Mouse (Mus musculus) heart, adult 2 months (tissue): ENCODE measurements around the gene Glipr1l2. TPM values are rescaled to one million over a fixed set of nuclear protein-coding genes. Genes with fewer than 3 reads are reported as not detected.
A peak's percentile ranks its signal among the peaks of the same experiment; 100 is the strongest.

Source experiments
- DNase-seq, 2 experiments: peaks; one replicate each; pipeline ENCODE4 v3.0.0; 2021
- H3K27ac ChIP-seq: fragments of 200-600 bp; 2 replicates; pipeline ENCODE4 v1.8.1; 2022
- H3K27me3 ChIP-seq: fragments of 200-500 bp; 2 replicates; pipeline ENCODE4 v1.6.1; 2012; ENCODE audit warnings: mild to moderate bottlenecking, low read length, inconsistent platforms, mixed read lengths; ENCODE audit not compliant: control insufficient read depth, insufficient read depth
- H3K36me3 ChIP-seq: fragments of 200-500 bp; 2 replicates; pipeline ENCODE4 v1.6.1; 2012; ENCODE audit warnings: low read length, inconsistent platforms; ENCODE audit not compliant: control insufficient read depth, insufficient read depth
- H3K4me1 ChIP-seq: fragments of 200-500 bp; 2 replicates; pipeline ENCODE4 v1.6.1; 2011; ENCODE audit warnings: low read length; ENCODE audit not compliant: control insufficient read depth, insufficient read depth
- H3K4me3 ChIP-seq: fragments of 200-600 bp; 2 replicates; pipeline ENCODE4 v1.8.1; 2022
- H3K79me2 ChIP-seq: fragments of 200-500 bp; replicated peaks from 2 replicates; pipeline ENCODE4 v1.6.1; 2012; ENCODE audit warnings: mild to moderate bottlenecking, inconsistent platforms, low read length, moderate library complexity, mixed read lengths; ENCODE audit not compliant: control insufficient read depth, insufficient read depth
- H3K9ac ChIP-seq: fragments of 200-500 bp; 2 replicates; pipeline ENCODE4 v1.6.1; 2012; ENCODE audit warnings: low read depth, mild to moderate bottlenecking, control low read depth, inconsistent platforms, low read length, mixed read lengths
- CTCF ChIP-seq: fragments of 200-600 bp; IDR thresholded peaks from 2 replicates; pipeline ENCODE4 v1.8.1; 2022; ENCODE audit warnings: antibody characterized with exemption, mild to moderate bottlenecking, moderate library complexity
- EP300 ChIP-seq: fragments of 200-500 bp; IDR thresholded peaks from 2 replicates; pipeline ENCODE4 v1.6.1; 2011; ENCODE audit warnings: low read depth, low read length, control low read depth; ENCODE audit not compliant: insufficient read depth
- POLR2A ChIP-seq: fragments of 200-500 bp; IDR thresholded peaks from 2 replicates; pipeline ENCODE4 v1.6.1; 2011; ENCODE audit warnings: mild to moderate bottlenecking, low read depth, low read length, control low read depth; ENCODE audit not compliant: insufficient read depth
- WGBS: fragments of 180-500 bp; shearing (Covaris S2); methylation state at CpG from one replicate; pipeline ENCODE4 v1.1.7; 2018; 5-methylcytosine and 5-hydroxymethylcytosine counted together
- intact Hi-C: fragments of 180-260 bp; cut with DNase I; formaldehyde crosslinking; loops from one replicate; pipeline ENCODE4 v1.15.1; 2025
- polyA plus RNA-seq: library from polyadenylated mRNA; depleted of rRNA; stranded (reverse); fragments of >200 nt; gene quantifications from 2 replicates; pipeline ENCODE4 v1.2.3, GENCODE M21; 2012; rRNA removed
- total RNA-seq, 2 experiments: library from RNA; stranded (reverse); gene quantifications; 2 replicates each; pipeline ENCODE4 v1.2.3; 2021

Glipr1l2 gene
- total and polyA plus RNA-seq, 3 experiments, result not detected

- 16% methylated on average over 9 of the region's 9 CpGs for WGBS
- Histone ChIP-seq H3K27me3 (no peaks in the 10 kb centered on the region), H3K27ac (no peak overlapping the region), H3K36me3 (no peaks in the 10 kb centered on the region), H3K9ac (no peak overlapping the region), H3K4me1 (no peaks in the 10 kb centered on the region), H3K79me2 (no peaks in the 10 kb centered on the region), H3K4me3 (no peak overlapping the region)
- intact Hi-C loops, result loop anchor here (10.0 kb wide), 1 partner anchor 53 kb away; the partner anchor contains the start of gene Glipr1l2
- TF ChIP-seq POLR2A, result no peak
- TF ChIP-seq CTCF, result peak; percentile 53
- DNase-seq, result peak in 1 of 2 experiments; percentile 10
Observed at GRCm38 (mm10) chr10:112138050-112138870, 55.1 kb downstream of the Glipr1l2 start.

GRCm38 (mm10) chr10:112138871-112139430 lies 55.8 kb downstream of the Glipr1l2 start:
- Histone ChIP-seq H3K9ac (no peak overlapping the region), H3K36me3 (no peaks in the 10 kb centered on the region), H3K4me1 (no peaks in the 10 kb centered on the region), H3K79me2 (no peaks in the 10 kb centered on the region), H3K4me3 (no peak overlapping the region), H3K27me3 (no peaks in the 10 kb centered on the region), H3K27ac (no peak overlapping the region)
- intact Hi-C loops, result loop anchor here (10.0 kb wide), 1 partner anchor 54 kb away; the partner anchor contains the start of gene Glipr1l2
- TF ChIP-seq POLR2A (no peak), EP300 (no peak), CTCF (no peak)
- WGBS, result 24% methylated on average over 6 of the region's 6 CpGs
- no peak for DNase-seq

GRCm38 (mm10) chr10:112139834-112140233 lies 56.7 kb downstream of the Glipr1l2 start:
- intact Hi-C loops, result loop anchor here (10.0 kb wide), 1 partner anchor 55 kb away; the partner anchor contains the start of gene Glipr1l2
- 44% methylated on average over 2 of the region's 2 CpGs for WGBS
- H3K27me3 ChIP-seq, result no peaks in the 10 kb centered on the region

More at GRCm38 (mm10) chr10:112139834-112140233, 56.7 kb downstream of the Glipr1l2 start:
- Histone ChIP-seq H3K79me2 (no peaks in the 10 kb centered on the region), H3K4me1 (no peaks in the 10 kb centered on the region), H3K36me3 (no peaks in the 10 kb centered on the region), H3K27ac (no peak overlapping the region), H3K4me3 (no peak overlapping the region), H3K9ac (no peak overlapping the region)
- DNase-seq, result no peak
- TF ChIP-seq EP300 (no peak), POLR2A (no peak), CTCF (no peak)

Other genes with a start within 250 kb of the Glipr1l2 start
- 10 to 100 TPM; 24.2 to 27.0 TPM for gene Krr1, start 110.7 kb upstream of the Glipr1l2 start, total RNA-seq
- gene Krr1, start 110.7 kb upstream of the Glipr1l2 start, polyA plus RNA-seq, result 7.0 and 10.1 TPM in 2 replicates
- 1 to 10 TPM in 1 of 2 experiments, under 1 TPM in 1; 0.94 to 1.2 TPM for gene Glipr1, start 80.7 kb upstream of the Glipr1l2 start, total RNA-seq
- gene Glipr1, start 80.7 kb upstream of the Glipr1l2 start, polyA plus RNA-seq, result 2.1 and 3.0 TPM in 2 replicates
- not detected for gene Glipr1l1, start 23.2 kb upstream of the Glipr1l2 start, total RNA-seq
- gene Glipr1l1, start 23.2 kb upstream of the Glipr1l2 start, polyA plus RNA-seq, result not detected in 2 replicates
- not detected for gene Glipr1l3, start 77.0 kb downstream of the Glipr1l2 start, total RNA-seq
- not detected in 2 replicates for gene Glipr1l3, start 77.0 kb downstream of the Glipr1l2 start, polyA plus RNA-seq
- gene Caps2, start 80.3 kb downstream of the Glipr1l2 start, total RNA-seq, result not detected
- not detected in 2 replicates for gene Caps2, start 80.3 kb downstream of the Glipr1l2 start, polyA plus RNA-seq
- under 1 TPM; 0.39 to 0.41 TPM for gene Kcnc2, start 187.8 kb downstream of the Glipr1l2 start, total RNA-seq
- gene Kcnc2, start 187.8 kb downstream of the Glipr1l2 start, polyA plus RNA-seq, result 0.44 and 0.49 TPM in 2 replicates